Mouse (Mus musculus): ENCODE results near the gene Cfap74.

GRCm38 (mm10) chr4:155397511-155398221 is 11.3 kb upstream of the Cfap74 start, which contains the start of gene Gabrd:
- TF ChIP-seq POLR2A (IDR thresholded peaks at IDR 0.05; ENCODE audit: control insufficient read depth in 1 of 2, insufficient read depth in 1 of 2, low read depth in 1 of 2, low read length in 2 of 2, poor library complexity in 1 of 2) (no peak), CTCF (IDR thresholded peaks at IDR 0.05 in 2 of 3, conservative IDR thresholded peaks at IDR 0.05 in 1 of 3; ENCODE audit: control insufficient read depth in 1 of 3, insufficient read depth in 1 of 3, low read depth in 2 of 3, low read length in 3 of 3, poor library complexity in 1 of 3, severe bottlenecking in 1 of 3) (no peak)
